Mouse (Mus musculus) urinary bladder, postnatal 4 days (tissue): ENCODE measurements around the gene Egln1.

Source experiments
- DNase-seq, 2 experiments: peaks; one replicate each; pipeline ENCODE4 v3.0.0; 2021 to 2022; ENCODE audit warnings: low spot score in 2 of 2

The Egln1 gene

DNA sequence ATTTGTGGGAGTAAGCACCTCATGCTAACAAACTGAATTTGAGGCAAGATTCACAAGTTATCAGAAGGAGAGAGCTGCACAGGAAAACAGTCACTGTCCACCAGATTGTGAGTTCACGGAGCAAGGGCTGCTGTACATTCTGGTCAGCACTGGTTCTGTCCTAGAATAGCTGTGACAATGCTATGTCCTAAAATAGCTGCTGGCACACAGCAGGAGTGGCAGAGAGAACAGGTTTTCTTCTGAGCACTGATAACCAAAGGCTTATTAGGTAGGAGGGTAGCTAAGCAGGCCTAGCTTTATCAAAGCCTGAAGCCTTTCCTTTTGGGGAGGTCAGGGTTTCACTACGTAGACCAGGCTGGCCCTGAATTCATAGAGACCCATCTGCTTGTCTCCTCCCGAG is 88.9 kb downstream of the Egln1 start:
- DNase-seq, result no peak

DNA sequence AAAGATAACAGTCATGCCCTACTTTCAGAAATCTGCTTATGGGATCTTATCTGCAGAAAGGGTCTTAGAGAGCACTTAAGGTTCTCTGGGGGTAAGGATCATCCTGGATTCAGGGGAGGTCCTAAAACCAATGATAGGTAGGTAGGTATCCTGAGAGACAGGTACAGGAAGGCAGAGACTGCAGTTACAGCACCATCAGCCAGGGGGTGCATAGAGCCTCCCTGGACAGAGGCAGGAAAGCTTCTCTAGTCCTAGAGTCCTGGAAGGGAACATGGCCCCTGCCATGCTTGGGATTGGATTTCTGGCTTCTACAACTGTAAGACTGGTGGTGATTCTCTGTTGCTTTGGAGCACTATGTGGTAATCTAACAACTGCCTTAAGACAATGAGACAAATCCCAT is 89.7 kb downstream of the Egln1 start:
- DNase-seq, result no peak
